Mouse (Mus musculus): ENCODE data around the gene C1ra.
"Not testable (repeated sequence)": the region's sequence is repeated elsewhere in the genome, so short reads cannot be mapped to it uniquely, and the experiment has no call there.

The C1ra gene

GRCm38 (mm10) chr6:124485414-124486144 lies 26.6 kb upstream of the C1ra start:
- DNase-seq (ENCODE audit: low read depth, low spot score): no peak

DNA sequence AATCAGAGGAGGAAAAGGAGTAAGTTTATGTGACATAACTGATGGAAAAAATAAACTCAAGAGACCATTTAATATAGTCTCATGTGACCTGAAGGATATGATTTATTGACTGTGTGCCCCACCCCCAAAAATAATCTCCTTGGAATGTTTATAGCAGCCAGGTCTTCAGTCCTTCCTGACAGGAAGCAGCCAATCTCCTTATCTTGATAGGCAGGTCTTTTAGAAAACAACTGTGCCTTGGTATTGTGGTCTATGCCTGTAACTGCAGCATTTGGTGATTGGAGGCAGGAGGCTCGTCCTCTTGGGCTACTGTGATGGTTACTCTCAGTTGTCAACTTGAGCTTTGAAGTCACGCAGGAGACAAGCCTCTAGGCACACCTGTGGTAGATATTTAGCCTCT lies 24.7 kb upstream of the C1ra start:
- no peak for DNase-seq (ENCODE audit: low read depth, low spot score)

DNA sequence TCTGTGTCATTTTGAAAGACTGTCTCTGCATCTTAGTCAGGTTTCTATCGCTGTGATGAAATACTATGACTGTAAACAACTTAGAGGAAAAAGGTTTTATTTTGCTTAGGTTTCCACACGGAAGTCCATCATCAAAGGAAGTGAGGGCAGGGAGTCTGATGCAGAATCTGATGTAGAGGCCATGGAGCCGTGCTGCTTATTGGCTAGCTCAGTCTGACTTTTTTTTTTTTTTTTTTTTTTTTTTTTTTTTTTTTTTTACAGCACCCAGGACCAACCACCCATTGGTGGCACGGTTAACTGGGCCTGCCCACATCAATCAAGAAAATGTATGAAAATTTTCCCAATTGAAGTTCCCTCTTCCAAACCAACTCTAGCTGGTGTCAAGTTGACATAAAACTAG lies 23.3 kb upstream of the C1ra start:
- no peak for DNase-seq (ENCODE audit: low read depth, low spot score)

DNA sequence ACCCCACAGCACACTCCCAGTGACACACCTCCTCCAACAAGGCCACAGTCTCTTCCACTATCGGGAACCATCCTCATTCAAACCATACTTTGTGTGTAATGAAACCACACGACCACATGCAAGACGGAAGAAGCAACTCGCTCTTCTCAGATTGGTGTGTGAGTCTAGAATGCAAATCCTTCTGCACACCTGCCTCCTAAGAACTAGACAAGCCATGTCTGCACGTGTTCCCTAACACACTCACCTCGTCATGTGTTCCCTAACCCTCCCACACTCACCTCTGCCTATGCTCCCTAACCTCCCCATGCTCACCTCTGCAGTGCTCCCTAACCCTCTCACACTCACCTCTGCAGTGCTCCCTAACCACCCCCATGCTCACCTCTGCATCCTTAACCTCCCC lies 20.8 kb upstream of the C1ra start:
- DNase-seq (ENCODE audit: low read depth, low spot score): no peak

DNA sequence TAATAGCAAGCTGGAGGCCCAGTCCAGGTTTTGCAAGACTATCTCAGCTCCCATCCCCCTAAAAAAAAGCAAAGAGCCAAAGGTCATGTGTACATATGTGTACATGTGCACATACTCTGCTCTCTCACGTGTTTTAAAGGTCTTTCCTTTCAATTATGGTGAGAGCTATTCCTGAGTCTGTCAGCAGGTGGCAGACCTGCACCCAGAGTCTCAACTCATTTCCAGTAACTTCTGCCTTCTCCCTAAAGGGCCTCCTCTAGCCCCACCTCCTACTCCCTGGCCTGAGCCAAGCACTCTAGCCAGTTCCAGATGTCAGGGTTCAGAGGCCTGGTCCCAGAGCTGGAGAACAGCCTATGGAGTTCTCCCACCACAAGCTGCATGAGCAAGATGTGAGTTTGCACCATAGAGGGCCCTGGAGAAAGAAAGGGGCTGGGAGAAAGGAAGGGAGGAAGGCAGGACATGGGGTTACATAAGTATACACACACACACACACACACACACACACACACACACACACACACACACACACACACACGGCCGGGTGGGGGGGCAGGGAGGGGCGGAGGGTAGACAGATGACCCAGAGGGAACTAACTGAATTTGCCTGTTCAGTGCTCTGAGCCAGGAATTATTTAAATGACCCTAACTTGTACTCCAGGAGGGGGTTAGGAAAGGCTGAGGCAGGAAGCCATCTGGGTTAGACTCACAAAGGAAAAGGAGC lies 19.2 kb upstream of the C1ra start, which contains the start of gene C1rl:
Gene C1rl, plus strand, starts transcription at position 272 of the 720 bp plus-strand sequence.
- peak; percentile 88 for DNase-seq (ENCODE audit: low read depth, low spot score)

DNA sequence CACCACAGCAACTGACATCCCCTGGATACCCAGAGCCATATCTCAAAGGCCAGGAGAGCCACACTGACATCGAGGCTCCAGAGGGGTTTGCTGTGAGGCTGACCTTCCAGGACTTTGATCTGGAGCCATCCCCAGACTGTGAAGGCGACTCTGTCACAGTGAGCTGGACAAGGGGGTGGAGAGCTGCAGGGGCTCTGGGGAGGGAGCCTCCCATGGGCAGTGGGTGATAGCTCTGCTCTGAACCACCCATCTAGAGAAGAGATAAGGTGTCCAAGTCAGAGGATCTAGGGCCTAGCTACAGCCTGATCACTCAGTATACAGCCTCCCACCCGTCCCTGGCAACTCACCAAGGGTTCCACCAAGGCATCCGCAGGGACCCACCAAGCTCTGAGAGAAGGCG lies 18.3 kb upstream of the C1ra start:
- no peak for DNase-seq (ENCODE audit: low read depth, low spot score)

GRCm38 (mm10) chr6:124496054-124496453 lies 16.2 kb upstream of the C1ra start:
- DNase-seq (ENCODE audit: low read depth, low spot score): no peak

DNA sequence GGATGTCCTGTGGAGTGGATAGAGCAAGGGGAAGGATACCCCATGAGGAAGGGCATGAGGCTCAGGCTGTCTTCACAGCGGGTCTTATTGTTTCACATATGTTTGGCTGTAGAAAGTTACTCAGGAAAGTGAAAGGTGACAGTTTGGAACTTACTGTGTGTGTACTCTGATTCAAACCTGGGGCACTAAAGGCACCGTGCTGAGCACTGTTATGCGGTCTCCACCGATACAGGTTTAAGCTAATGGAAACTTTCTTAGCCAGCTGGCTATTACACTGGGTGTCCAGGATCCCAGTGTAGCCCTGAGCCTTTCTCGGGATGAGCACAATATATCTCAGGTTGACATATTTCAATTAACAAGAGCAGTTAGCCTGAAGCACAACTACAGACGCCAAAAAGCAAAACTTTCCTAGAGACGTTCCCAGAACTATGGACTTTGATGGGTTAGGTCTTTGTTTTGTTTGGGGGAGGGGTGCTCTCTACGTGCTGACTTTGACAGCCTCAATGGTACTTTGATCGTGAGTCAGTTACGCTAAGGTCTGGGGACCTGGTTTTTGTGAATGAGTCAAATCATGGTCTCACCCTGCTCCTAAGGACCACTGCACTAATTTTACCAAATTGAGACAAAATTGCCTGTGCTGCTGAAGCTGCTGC lies 12.2 kb upstream of the C1ra start:
- no peak for DNase-seq (ENCODE audit: low read depth, low spot score)

- DNase-seq (ENCODE audit: low read depth, low spot score): no peak
These were observed 10.7 kb upstream of the C1ra start for GRCm38 (mm10) chr6:124501473-124501872.

GRCm38 (mm10) chr6:124502021-124502420 lies 10.2 kb upstream of the C1ra start:
- no peak for DNase-seq (ENCODE audit: low read depth, low spot score)

GRCm38 (mm10) chr6:124505028-124505427 lies 7.2 kb upstream of the C1ra start:
- DNase-seq (ENCODE audit: low read depth, low spot score): no peak

GRCm38 (mm10) chr6:124506991-124507390 lies 5.2 kb upstream of the C1ra start:
- no peak for DNase-seq (ENCODE audit: low read depth, low spot score)

DNA sequence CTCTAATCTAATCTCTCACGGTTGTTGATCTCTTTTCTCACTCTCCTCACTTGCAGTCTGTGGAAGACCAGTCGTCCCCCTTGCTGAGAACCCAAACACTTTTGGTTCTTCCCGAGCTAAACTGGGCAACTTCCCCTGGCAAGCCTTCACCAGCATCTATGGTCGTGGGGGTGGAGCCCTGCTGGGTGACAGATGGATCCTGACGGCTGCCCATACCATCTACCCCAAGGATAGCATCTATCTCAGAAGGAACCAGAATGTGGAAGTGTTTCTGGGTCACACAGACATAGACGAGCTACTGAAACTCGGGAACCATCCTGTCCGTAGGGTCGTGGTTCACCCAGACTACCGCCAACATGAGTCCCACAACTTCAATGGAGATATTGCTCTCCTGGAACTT lies 3.9 kb upstream of the C1ra start:
- DNase-seq (ENCODE audit: low read depth, low spot score): no peak

DNA sequence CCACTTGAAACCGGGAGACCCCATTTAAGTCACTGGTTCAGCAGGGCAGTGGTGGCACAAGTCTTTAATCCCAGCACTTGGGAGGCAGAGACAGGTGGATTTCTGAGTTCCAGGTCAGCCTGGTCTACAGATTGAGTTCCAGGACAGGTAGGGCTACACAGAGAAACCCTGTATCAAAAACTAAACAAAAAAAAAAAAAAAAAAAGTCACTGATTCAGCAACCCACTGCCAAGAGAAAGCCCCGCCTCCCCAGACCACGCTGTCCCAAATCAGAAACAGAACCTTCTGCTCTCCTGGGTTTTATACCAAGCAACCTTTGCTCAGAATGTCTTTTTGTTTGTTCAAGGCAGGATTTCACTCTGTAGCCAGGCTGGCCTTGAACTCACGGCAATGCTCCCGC lies 3.0 kb upstream of the C1ra start:
- DNase-seq (ENCODE audit: low read depth, low spot score): not testable (repeated sequence)

DNA sequence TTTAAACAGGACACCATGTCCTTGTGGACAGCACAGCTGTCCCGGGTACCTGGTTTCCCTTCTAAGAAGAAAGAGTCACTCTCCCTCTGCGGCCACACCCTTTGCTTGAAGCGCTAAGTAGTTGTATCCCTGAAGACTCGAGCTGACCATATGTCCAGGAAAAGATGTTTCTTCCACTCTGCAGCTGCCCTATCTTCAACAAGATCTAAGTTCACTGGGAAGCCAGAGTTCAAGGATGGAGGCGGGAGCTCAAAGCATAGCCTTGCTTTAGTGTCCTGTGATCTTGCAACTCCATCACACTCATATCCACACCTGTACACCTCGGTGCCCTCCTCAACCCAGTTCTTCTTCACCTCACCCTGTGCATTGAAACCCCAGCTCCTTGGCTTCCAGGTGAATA lies 269 bp upstream of the C1ra start:
- DNase-seq (ENCODE audit: low read depth, low spot score): no peak

GRCm38 (mm10) chr6:124517733-124518132 lies 5.5 kb downstream of the C1ra start:
- DNase-seq (ENCODE audit: low read depth, low spot score): not testable (repeated sequence)

GRCm38 (mm10) chr6:124522082-124522481 lies 9.9 kb downstream of the C1ra start:
- not testable (repeated sequence) for DNase-seq (ENCODE audit: low read depth, low spot score)

- DNase-seq (ENCODE audit: low read depth, low spot score): no peak
These were observed 15.7 kb downstream of the C1ra start for GRCm38 (mm10) chr6:124527881-124528280.

- no peak for DNase-seq (ENCODE audit: low read depth, low spot score)
These were observed 18.9 kb downstream of the C1ra start for GRCm38 (mm10) chr6:124531077-124531476.

- DNase-seq (ENCODE audit: low read depth, low spot score): not testable (repeated sequence)
These were observed 24.1 kb downstream of the C1ra start for GRCm38 (mm10) chr6:124536125-124536829.

DNA sequence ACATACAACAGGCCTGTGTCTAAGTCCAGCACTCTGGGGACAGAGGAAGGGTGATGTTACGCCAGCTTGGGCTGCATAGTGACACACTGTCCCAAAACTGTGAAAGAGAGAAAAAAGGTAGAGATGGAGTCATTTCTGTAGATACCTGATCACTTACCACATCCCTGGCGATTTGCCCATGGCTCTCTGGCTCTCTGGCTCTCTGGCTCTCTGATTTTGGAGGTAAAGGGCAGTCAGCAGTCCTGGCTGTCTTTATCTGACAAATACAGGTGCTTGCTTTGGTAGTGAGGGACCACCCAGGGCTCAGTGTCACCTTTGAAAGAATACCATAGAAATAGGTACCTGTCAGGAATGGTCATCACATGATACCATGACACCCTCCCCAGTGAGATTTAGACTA lies 29.0 kb downstream of the C1ra start:
- DNase-seq (ENCODE audit: low read depth, low spot score): not testable (repeated sequence)

DNA sequence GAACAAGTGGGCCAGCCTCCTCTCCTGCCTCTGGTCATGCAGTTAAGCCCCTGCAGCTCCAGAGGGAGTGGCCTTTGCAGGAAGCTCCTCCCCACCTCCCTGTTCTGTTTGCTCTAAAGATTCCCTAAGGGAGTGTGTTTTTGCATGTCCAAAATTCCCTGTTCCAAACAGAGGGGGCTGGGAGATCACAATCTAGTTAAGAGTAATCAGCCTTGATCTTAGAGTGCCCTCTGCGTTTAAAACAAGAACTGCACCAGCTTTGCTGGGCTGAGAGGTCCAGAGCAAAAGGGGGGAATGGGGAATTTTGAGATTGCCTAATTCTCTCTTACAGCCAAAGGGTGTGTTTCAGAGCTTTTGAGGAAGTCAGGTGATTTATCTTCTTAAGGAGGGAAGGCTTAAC lies 30.1 kb downstream of the C1ra start, which contains the start of gene C1s1:
Gene C1s1, minus strand, starts transcription at position 76 of the 400 bp plus-strand sequence.
- peak; percentile 48 for DNase-seq (ENCODE audit: low read depth, low spot score)
